Mouse (Mus musculus) brown adipose tissue, adult 24 weeks (tissue): ENCODE measurements around the gene Ell. TPM values are rescaled to one million over a fixed set of nuclear protein-coding genes. Genes with fewer than 3 reads are reported as not detected.
"Not testable (repeated sequence)": the region's sequence is repeated elsewhere in the genome, so short reads cannot be mapped to it uniquely, and the experiment has no call there.

Experiments used
- H3K27ac ChIP-seq: fragments of 200-500 bp; replicated peaks from 2 replicates; pipeline ENCODE4 v1.5.1; 2012; ENCODE audit warnings: low read depth, mild to moderate bottlenecking, low read length
- H3K4me1 ChIP-seq: fragments of 200-500 bp; 2 replicates; pipeline ENCODE4 v1.6.1; 2012; ENCODE audit warnings: low read length, mixed read lengths; ENCODE audit not compliant: control insufficient read depth, insufficient read depth, insufficient read length
- H3K4me3 ChIP-seq: fragments of 200-500 bp; 2 replicates; pipeline ENCODE4 v1.5.1; 2012; ENCODE audit warnings: low read depth, mild to moderate bottlenecking, low read length, moderate library complexity; ENCODE audit not compliant: insufficient read depth
- polyA plus RNA-seq: library from polyadenylated mRNA; stranded (reverse); fragments of >200 nt; gene quantifications from 2 replicates; pipeline ENCODE4 v1.2.4, GENCODE M21; 2012; ENCODE audit not compliant: missing spikeins, insufficient read depth, insufficient read length

Ell gene
- polyA plus RNA-seq, 1 experiment, result 9.1 TPM

DNA sequence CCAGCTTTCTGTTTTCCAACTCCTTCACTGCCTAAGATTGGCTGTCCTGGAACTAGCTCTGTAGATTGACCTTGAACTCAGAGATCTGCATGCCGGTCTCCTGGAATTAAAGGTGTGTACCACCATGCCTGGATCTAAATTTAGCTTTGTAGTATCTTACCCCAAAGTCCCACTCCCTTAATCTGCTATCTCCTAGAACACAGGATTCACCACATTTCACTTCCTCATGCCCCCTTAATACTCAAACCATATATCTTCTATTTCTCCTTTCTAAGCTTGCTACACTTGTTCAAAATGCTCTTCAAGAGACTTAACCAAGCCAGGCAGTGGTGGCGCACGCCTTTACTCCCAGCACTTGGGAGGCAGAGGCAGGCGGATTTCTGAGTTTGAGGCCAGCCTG, 48.7 kb downstream of the Ell start:
- not testable (repeated sequence) for H3K4me1 ChIP-seq, H3K4me3 ChIP-seq, H3K27ac ChIP-seq

DNA sequence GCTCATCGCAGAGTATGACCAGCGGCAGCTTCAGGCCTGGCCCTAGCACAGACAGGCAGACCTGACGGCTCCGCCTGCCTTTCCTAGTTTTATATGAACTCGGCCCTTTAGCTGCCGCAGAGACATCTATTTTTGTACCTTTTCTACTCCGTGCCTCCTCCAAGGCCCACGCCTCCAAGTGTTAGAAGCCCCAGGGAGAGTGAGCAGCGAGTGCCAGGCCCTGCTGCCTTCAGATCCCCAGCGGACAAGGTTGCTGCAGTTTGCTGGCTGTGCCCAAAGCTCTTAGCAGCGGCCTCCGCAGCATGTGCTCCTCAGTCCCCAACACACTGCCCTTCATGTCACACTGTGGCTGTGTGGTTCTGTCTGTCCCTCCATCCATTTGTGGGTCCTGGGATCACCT, 52.3 kb downstream of the Ell start:
- H3K4me3 ChIP-seq, result no peak overlapping the region
- peaks cover 7% of the 10 kb centered on the region; the same call in 1 of the 2 replicates for H3K4me1 ChIP-seq
- no peak overlapping the region for H3K27ac ChIP-seq

DNA sequence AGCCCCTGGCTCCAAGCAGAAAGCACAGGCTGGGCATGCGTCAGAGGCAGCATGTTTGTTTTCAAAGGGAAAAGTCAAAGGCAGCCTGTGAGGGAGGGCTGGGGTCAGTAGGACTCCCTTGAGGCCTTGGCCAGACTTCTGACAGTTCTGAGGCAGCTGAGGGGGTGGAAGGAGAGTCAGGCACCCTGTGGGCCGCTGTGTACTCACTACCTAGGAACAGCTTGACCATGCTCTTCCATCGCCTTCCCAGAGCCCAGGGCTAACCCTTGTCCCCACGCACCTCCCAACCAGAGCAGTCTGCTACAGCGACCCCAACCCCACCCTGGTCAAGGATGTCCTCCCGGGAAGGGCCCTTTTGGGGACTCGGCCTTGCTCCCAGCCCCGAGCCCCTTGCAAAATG, 53.9 kb downstream of the Ell start:
- H3K4me3 ChIP-seq, result 0 out of 2 replicates have a peak overlapping the region, but pooled peaks have one; percentile 27
- peaks cover 7% of the 10 kb centered on the region; the same call in 1 of the 2 replicates for H3K4me1 ChIP-seq
- H3K27ac ChIP-seq, result no peak overlapping the region

DNA sequence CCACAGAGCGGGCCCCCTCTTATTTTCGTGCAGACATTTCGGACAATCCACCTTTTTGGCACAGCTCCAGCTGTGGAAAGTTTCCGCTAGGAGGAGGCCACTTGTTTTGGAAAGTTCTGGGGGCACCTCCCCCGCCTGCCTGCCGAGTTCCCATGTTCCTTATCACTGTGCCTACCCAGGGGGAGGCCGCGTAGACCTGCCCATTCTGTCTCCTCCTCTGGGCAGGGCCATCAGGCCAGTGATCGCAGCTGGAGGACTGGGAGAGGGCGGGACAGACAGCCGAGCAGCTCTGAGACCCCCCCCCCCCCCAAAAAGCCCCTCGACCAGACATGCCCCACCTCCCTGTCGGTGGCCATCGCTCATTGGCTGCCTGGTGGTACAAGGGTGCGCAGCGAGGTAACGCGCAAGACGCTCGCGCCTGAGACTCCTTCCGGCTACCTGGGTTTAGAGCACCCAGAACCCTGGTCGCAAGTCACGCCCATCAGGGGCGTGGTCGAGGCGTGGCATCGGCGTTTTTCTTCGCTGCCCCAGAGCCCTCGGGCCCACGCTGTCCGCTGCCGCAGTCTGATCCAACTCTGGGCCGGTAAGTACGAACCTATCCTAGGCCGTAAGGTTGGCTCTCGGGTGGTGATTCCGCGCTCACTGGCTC, 54.8 kb downstream of the Ell start, which contains the start of gene Isyna1:
Isyna1 (plus strand) TSS at position 413 of the 649 bp plus-strand sequence.
- Histone ChIP-seq H3K4me3 (peak within 1 kb of the TSS; percentile 67), H3K27ac (no peak within 1 kb of the TSS), H3K4me1 (peaks cover 7% of the 10 kb centered on the region; the same call in 1 of the 2 replicates)

DNA sequence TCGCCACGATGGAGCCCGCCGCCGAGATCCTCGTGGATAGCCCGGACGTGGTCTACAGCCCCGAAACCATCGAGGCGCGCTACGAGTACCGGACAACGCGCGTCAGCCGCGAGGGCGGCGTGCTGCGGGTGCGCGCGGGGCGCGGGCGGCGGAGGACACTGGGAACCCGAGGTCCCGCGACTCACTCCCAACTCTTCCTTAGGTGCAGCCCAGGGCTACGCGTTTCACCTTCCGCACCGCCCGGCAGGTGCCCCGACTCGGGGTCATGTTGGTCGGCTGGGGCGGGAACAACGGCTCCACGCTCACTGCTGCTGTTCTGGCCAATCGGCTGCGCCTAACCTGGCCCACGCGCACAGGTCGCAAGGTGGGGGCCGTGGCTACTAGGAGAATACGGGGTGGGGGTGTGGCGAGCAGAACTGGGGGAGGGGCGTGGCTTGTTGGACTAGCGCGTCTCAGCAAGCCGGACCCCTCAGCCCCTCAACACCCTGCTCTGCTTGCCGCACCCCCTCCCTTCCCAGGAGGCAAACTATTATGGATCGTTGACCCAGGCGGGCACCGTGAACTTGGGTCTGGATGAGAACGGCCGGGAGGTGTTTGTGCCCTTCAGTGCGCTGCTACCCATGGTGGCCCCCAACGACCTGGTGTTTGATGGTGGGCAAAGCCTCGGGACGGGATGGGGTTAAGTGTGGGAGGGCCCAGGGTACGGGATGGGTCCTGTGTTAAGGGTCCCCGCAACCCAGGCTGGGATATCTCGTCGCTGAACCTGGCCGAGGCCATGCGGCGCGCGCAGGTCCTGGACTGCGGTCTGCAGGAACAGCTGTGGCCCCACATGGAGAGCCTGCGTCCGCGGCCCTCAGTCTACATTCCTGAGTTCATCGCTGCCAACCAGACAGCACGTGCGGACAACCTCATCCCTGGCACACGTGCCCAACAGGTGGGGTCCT, 55.6 kb downstream of the Ell start:
- no peak overlapping the region for H3K27ac ChIP-seq
- H3K4me1 ChIP-seq, result peaks cover 7% of the 10 kb centered on the region; the same call in 1 of the 2 replicates
- peak overlapping the region; percentile 67 for H3K4me3 ChIP-seq

DNA sequence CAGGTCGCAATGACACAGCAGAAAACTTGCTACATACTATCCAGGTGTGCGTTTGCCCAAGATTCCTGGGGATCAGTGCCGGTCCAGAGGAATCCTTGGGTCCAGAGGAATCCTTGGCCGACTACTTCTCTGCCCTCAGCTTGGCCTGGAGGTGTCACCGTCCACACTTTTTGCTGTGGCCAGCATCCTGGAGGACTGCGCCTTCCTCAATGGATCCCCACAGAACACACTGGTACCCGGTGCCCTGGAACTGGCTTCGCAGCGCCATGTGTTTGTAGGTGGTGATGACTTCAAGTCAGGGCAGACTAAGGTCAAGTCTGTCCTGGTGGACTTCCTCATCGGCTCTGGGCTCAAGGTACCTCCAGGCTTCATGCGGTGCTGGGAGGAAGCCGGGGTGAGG, 56.6 kb downstream of the Ell start:
- Histone ChIP-seq H3K4me3 (no peak overlapping the region), H3K4me1 (peaks cover 10% of the 10 kb centered on the region), H3K27ac (no peak overlapping the region)

DNA sequence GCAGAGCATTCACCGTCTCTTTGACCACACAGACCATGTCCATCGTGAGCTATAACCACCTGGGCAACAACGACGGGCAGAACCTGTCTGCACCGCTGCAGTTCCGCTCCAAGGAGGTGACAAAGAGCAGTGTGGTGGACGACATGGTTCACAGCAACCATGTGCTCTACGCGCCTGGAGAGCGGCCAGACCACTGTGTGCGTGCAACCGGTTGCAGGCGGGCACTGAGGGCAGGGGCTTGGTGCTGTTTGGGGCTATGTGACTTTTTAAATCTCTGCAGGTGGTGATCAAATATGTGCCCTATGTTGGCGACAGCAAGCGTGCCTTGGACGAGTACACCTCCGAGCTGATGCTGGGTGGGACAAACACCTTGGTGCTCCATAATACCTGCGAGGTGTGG, 57.0 kb downstream of the Ell start:
- Histone ChIP-seq H3K4me3 (no peak overlapping the region), H3K4me1 (peaks cover 11% of the 10 kb centered on the region)

DNA sequence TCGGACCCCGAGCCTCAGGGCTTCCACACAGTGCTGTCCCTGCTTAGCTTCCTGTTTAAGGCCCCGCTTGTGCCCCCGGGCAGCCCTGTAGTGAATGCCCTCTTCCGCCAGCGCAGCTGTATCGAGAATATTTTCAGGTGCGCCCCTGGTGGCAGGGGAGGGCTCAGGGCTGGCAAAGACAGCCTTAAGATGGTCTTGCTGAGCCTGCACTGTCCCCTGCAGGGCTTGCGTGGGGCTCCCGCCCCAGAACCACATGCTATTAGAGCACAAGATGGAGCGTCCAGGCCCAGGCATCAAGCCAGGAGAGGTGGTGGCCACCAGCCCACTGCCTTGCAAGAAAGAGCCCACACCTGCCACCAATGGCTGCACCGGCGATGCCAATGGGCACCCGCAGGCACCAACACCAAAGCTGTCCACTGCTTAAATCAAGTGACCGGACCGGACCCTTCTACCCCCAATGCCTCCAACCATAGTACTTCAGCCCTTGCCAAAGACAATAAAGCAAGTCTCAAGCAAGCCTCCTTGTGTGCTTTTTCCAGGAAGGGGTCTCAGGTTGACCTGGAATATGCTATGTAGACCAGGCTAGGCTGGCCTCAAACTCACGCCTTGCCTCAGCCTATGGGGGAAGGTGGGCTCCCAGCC, 57.6 kb downstream of the Ell start:
- Histone ChIP-seq H3K27ac (no peak overlapping the region), H3K4me1 (peaks cover 14% of the 10 kb centered on the region), H3K4me3 (no peak overlapping the region)

More for the DNA sequence above, 57.0 kb downstream of the Ell start:
- no peak overlapping the region for H3K27ac ChIP-seq

DNA sequence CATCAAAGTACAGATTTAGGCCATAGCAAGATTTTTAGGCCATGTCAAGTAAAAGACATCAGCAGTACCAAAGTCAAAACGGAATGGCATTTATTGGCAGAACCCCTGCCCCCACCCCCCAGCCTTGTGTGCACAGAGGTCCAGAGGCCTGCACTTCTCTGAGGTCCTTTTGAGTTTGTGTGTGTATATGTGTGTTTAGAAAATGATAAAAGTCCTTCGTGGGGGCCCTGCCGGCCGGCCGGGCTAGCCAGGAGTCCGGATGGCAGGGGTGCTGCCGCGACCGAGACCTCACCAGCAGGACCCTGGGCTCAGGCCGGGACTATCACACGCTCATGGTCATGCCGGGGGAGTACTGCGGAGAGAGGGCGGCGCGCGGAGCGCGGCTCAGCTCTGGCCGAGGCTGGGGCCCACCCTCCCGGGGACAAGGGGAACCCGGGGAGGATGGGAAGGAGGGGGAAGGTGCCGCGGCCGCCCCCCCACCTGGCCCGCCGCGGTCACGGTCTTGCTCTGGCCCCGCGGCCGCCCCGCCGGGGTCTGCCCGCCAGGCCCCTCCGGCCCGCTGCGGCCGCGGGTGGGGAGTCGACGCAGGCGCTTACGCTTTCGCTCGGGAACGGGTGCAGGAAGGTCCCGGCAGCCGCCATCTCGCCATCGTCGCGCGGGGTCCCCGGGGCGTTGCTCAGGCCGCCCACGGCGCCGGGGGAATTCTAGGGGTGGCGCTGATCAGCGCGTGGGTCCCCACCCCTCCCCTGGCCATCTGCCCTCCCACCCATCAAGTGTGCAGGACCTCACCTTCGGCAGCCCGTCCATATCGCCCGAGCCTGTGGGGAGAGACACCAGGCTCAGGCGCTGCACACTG, 58.4 kb downstream of the Ell start:
- peaks cover 14% of the 10 kb centered on the region for H3K4me1 ChIP-seq
- no peak overlapping the region for H3K4me3 ChIP-seq
- H3K27ac ChIP-seq, result no peak overlapping the region

DNA sequence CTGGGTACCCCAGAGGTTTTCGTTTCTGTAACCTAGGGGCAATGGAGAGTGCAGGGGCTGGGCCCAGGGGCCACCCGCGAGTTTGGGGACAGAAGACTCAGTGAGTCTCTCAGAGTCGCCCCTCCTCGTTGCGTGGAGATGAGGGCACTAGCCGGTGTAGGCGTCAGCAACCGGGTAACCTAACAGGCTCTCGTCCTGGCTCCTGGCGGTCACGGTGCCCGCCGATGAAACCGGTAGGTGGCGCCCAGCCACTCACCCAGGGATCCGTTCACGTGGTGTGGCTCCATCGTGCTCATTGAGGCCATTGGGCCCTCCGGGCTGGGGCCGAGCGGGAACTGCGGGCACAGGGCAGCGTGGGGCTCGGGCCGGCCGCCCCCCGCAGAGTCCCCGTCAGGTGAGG, 59.0 kb downstream of the Ell start:
- H3K27ac ChIP-seq, result no peak overlapping the region
- peaks cover 14% of the 10 kb centered on the region for H3K4me1 ChIP-seq
- no peak overlapping the region for H3K4me3 ChIP-seq

DNA sequence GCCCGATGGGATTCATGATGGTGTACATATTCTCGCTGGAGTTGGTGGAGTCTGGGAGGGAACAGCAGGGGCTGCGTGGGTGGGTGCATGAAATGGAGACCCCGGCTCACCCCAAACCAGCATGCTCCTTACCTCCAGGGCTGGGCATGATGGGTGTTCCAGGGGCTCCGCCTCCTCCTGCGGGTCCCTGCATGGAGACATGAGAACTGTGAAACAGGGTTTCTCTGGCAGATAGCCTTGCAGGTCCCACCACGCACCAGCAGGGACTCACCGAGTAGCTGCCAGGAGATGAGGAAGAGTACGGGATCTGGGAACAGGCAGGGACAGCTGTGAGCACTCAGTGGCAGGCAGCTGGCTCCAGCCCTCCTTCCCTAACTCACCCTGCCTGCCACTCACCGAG, 59.5 kb downstream of the Ell start:
- H3K4me3 ChIP-seq, result no peak overlapping the region
- H3K4me1 ChIP-seq, result peaks cover 14% of the 10 kb centered on the region
- no peak overlapping the region for H3K27ac ChIP-seq

DNA sequence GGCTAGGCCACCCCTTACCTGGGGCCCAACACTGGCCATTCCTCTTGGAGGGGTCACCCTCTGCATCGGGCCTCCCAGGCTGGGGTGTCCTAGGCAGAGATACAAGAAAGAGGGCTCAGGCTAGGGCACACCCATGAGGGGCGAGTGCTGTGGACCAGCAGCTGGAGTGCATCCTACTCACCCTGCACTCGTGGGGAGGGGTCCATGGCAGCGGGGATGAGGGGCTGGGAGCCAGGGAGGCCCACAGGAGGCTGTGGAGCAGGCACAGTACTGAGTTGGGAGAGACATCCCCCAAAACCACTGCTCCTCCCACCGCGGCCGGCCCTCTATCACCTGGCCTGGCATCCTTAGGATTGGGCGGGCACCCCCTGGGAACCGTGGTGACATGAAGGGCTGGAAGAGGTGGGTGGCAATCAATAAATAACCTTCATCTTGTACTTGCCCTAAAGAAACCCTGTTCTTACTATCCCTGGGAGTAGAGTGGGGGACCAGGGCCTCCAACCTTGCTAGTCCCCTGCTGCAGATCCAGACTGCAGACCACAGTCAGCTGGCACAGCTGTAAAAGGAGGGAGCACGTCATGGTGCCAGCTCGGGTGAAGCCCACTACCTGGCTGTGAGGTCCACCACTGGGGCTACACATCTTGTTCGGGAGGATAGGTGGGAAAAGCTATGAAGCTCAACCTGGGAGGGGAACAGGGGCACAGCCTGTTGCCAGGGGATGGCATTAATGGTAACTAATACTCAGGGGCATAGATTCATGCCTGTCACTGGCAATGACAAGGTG, 60.4 kb downstream of the Ell start:
- H3K27ac ChIP-seq, result no peak overlapping the region
- peaks cover 13% of the 10 kb centered on the region for H3K4me1 ChIP-seq

DNA sequence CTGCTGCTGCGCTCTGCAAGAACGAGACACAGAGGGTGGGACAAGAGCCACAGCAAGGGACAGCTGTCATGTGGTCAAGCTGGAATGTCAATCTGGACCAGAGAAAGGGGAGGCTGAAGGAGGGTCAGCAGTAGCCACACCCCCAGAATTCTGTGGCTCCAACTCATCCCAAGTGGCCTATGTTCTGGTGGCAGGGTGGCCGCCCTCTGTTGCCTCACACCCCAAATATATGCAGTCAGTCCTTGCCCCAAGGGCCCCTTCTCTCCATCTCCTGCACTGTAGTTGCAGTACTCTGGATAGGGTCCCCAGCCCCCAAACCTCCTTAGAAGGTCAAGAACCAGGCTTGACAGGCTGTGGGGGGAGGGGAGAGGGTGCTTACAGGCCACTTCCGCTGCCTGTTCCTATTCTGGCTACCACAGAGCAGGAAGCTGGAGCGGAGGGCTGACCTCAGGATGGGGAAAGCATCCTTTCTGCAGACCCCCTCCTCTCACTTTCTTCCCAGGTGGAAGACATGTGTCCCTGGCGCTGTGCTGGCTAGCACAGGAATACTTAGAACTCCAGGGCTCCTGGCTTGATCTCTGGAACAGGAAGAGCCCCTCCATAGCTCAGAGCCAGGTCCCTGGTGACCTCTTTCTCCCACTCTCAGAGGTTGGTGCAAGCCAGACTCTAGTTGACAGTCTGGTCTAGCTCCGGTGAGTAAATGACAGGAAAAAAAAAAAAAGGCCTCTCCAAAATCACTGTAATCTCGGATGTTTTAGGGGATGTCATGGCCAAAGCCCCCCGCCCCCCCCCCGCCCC, 61.4 kb downstream of the Ell start:
- H3K27ac ChIP-seq, result peak overlapping the region; percentile 30; the same call in 1 of the 2 replicates
- peak overlapping the region; percentile 12; the same call in 1 of the 2 replicates for H3K4me3 ChIP-seq
- peaks cover 6% of the 10 kb centered on the region for H3K4me1 ChIP-seq

More for the DNA sequence above, 60.4 kb downstream of the Ell start:
- no peak overlapping the region for H3K4me3 ChIP-seq
